Mouse (Mus musculus) Patski (cell line): ENCODE results near the gene Pard3. TPM values are rescaled to one million over a fixed set of nuclear protein-coding genes. Genes with fewer than 3 reads are reported as not detected.

Source experiments
- ATAC-seq: fragments of 100-300 bp; one replicate; pipeline ENCODE4 v1.8.0; 2021
- CTCF ChIA-PET: fragments of 350-600 bp; sonication (Branson Sonifier 250); formaldehyde crosslinking; loops from one replicate; lab custom pipeline; 2022; ENCODE audit warnings: inconsistent platforms; lab: Charles Lee
- POLR2A ChIA-PET: fragments of 350-600 bp; sonication (Branson Sonifier 250); formaldehyde crosslinking; loops from one replicate; lab custom pipeline; 2022; ENCODE audit warnings: antibody characterized with exemption, inconsistent platforms; lab: Charles Lee
- DNase-seq: peaks from one replicate; pipeline ENCODE4 v3.0.0-alpha.2; 2011; ENCODE audit warnings: low read depth, low spot score
- H3K27me3 ChIP-seq: fragments of 371-371 bp; one replicate; pipeline ENCODE4 v1.5.1; 2021
- CTCF ChIP-seq: fragments of 100-300 bp; IDR thresholded peaks from one replicate; pipeline ENCODE4 v1.5.1; 2021
- in situ Hi-C: fragments of 300-500 bp; cut with MboI; formaldehyde crosslinking; loops from 3 replicates; pipeline ENCODE4 v1.11.1; 2018; ENCODE audit warnings: low pct_unique_long_range_greater_than_20kb, mixed read lengths
- polyA plus RNA-seq: library from polyadenylated mRNA; unstranded; gene quantifications from one replicate; pipeline ENCODE4 v1.2.3, GENCODE M21; 2021

Gene Pard3
- polyA plus RNA-seq: 36.8 TPM

DNA sequence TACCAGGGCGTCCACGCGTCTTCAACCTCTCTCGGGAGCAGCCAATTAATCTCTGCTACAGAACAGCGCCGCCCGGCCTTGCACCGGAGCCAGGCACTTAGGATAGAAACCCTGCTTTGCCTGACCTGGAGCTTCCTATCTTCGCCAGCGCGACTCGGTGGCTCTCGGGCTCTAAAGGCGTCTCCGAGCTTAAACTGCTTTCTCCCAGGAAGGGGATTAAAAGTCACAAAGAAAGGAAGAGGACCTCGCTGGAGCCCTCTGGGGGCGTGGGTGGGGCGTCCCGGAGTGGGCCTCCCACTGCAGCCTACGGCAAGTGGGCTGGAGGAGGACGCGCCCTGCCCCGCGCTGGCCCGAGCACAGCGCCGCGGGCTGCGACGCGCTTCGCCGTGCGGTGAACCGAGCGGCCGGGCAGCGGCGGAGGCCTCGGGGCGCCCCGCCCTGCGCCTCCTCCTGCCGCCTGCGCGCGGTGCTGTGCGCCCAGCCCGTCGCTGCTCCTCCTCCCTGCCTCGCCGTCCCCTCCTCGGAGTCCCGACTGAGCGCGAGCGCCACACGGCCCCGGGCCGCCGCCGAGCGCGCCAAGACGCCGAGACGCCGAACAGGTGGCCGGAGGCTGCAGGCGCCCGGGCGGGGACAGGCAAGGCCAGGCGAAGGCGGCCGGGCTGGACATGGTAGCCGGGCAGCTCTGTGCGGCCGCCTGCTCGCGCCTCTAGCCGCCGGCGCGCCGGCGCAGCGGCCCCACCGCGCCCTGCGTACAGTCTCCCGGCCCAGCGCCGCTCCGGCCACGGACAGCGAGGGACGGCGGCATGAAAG is at the start of gene Pard3:
Pard3 (plus strand) TSS at position 343 of the 810 bp plus-strand sequence.
- ATAC-seq (peak; percentile 93), DNase-seq (no peak)
- no peaks in the 10 kb centered on the region for H3K27me3 ChIP-seq
- peak; percentile 85 for TF ChIP-seq CTCF
- POLR2A ChIA-PET: interaction anchor here (0.8 to 1.5 kb wide), 6 partner anchors 54 to 79 kb away, joined by 3 to 6 read pairs (median 3); no protein-coding TSS in a partner anchor
- CTCF ChIA-PET: interaction anchor here (0.6 to 1.8 kb wide), 9 partner anchors 24 to 142 kb away, joined by 3 to 8 read pairs (median 4); no protein-coding TSS in a partner anchor
- in situ Hi-C loops: loop anchor here (5.0 kb wide), 2 partner anchors 76 to 79 kb away; no protein-coding TSS in a partner anchor

DNA sequence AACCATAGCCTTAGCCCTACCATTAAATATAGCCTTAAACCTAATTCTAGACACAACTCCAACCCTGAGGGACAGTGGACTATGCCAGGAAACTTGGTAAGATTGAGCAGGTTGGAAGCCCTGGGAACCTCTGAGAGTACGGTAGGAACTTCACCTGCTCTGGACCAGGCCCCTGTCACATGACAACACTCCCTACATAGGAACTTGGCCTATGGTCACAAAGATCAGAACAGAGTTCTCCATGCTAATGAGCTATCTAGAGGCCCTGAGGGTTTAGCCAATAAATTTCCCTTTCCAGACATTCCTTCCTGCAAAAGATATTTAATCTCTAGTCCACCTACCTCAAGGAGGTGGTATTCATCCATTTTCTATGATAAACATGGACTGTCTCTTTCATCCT is 41.9 kb upstream of the Pard3 start:
- DNase-seq (no peak), ATAC-seq (no peak)
- H3K27me3 ChIP-seq: peaks cover 10% of the 10 kb centered on the region
- TF ChIP-seq CTCF: no peak
- in situ Hi-C loops: no loop called here
- ChIA-PET CTCF (interaction anchor here (1.1 to 1.8 kb wide), 2 partner anchors 33 to 44 kb away, joined by 3 to 4 read pairs; no protein-coding TSS in a partner anchor), POLR2A (interaction anchor here (0.5 kb wide), 1 partner anchor 170 kb away, joined by 5 read pairs; no protein-coding TSS in a partner anchor)

DNA sequence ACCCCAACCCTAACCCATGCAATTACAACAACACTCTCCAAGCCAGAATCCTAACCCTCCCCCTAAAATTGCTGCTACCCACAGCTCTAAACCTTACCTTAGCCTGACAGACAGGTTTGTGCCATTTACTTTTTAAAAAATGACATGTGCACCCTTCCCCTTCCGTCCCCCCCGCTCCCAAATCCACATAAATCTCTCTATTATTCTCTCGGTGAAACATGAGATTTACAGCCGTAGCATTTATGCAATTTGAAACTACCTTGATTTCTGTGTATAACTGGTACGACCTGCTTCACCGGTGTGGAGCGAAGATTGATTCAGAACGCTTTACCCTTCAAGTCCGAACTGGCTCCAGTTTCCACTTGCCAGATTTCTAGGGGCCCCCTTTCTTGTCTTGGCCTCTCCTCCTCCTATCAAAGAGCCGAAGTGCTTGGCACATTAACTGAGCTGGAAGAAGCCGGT is 38.4 kb upstream of the Pard3 start:
- peaks cover under 1% of the 10 kb centered on the region for H3K27me3 ChIP-seq
- no peak for DNase-seq
- POLR2A ChIA-PET: no interaction called here
- in situ Hi-C loops: no loop called here
- no peak for TF ChIP-seq CTCF
- no peak for ATAC-seq
- CTCF ChIA-PET: no interaction called here

DNA sequence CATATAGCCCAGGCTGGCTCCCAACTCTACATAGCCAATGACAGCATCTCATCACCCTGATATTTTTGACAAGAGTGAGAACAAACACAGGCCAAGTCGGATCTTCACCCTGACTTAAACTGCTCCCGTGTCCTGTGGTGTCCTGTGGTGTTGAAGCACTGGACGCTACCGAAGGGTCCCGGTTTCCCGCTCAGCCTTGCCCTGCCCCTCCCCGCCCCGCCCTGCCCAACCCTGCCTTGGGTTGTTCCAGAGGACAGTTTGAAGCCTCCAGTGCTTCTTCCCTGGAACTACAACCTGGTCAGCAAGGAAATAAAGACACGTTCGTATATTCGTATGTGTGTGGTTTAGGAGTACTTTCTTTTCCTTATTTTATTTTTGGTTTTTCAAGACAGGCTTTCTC is 37.9 kb upstream of the Pard3 start:
- in situ Hi-C loops: no loop called here
- no peak for DNase-seq
- no peaks in the 10 kb centered on the region for H3K27me3 ChIP-seq
- no peak for ATAC-seq
- CTCF ChIA-PET: no interaction called here
- POLR2A ChIA-PET: no interaction called here
- no peak for TF ChIP-seq CTCF

DNA sequence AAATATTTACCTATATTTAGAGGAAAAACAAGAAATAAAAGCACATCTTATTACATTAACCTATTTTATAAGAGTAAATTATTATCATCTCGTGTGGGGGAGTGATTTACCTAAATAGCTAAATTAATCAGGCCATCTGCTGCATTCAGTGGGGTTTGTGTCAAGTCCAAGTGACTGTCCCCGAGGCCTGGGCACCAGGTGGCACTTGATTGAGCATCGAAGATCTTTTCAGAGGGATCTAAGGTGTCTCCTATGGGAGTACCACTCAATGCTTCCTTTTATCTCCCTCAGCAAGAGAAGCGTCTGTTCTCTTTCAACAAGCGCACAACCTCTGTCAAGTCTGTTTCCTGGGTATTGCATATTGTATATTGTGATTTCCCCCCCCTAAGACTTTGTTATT is 32.2 kb upstream of the Pard3 start:
- ChIA-PET POLR2A (no interaction called here), CTCF (no interaction called here)
- DNase-seq: no peak
- no peak for TF ChIP-seq CTCF
- ATAC-seq: no peak
- in situ Hi-C loops: no loop called here
- H3K27me3 ChIP-seq: peaks cover 6% of the 10 kb centered on the region

DNA sequence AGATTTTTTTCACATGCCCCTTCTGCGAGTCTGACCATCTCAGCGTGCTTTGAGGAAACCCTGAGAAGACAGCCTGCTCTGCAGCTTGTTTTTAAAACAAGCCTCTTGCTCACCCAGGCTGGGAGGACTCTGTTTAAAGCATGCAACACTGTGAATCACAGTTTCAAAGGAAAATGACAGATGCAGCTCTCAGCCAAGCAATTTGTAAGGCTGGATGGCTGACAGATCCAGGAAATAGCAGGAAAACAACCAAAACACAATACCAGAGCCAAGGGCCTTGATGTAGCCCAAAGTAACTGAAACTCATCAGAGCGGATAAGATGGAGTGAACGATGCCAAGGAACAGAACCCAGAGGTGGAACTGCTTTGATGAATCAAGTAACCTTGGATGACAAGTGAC is 24.8 kb upstream of the Pard3 start:
- in situ Hi-C loops: no loop called here
- ATAC-seq (no peak), DNase-seq (no peak)
- ChIA-PET POLR2A (interaction anchor here (0.5 to 0.6 kb wide), 2 partner anchors 100 to 775 kb away, joined by 3 read pairs; no protein-coding TSS in a partner anchor), CTCF (no interaction called here)
- H3K27me3 ChIP-seq: peaks cover 13% of the 10 kb centered on the region
- no peak for TF ChIP-seq CTCF

DNA sequence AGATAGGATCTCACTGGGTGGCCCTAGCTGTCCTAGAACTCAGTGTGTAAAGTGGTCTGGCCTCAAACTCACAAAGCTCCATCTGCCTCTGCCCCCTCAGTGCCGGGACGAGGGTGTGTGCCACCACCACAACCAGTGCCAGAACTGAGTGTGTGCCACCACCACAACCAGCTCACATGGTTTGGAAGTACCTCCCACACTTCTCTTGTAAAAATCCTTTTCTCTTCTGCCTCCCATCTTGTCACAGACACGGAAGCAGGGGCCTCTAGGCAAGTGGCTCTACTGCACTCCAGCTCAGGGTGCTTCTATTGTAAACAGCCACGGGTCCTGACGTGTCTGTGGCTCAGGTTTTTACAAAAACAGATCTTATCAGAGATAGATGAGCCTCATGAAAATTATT is 13.7 kb upstream of the Pard3 start:
- peaks cover 20% of the 10 kb centered on the region for H3K27me3 ChIP-seq
- in situ Hi-C loops: loop anchor here (5.0 kb wide), 1 partner anchor 38 kb away; no protein-coding TSS in a partner anchor
- ATAC-seq: no peak
- ChIA-PET CTCF (interaction anchor here (1.6 to 1.7 kb wide), 2 partner anchors 17 to 89 kb away, joined by 3 to 4 read pairs; no protein-coding TSS in a partner anchor), POLR2A (no interaction called here)
- no peak for DNase-seq
- no peak for TF ChIP-seq CTCF

DNA sequence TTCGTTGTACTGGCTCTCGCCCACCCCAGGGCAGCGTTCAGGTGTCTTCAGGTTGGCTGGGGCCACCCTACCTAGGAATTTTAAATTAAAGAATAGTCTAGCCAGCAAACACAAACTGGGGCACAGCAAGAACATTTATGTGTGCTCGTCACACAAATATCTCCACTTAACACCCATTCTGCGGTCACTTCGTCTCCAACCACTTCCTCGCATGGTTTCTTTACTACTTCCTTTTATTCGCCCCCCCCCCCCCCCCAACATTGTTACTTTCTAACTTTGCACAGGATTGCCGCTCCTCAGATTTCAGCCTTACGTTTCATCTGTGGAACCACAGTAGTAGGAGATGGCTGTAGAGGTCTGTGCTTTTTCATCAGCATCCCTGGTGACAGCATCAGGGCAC is 11.6 kb upstream of the Pard3 start:
- in situ Hi-C loops: loop anchor here (5.0 kb wide), 1 partner anchor 40 kb away; no protein-coding TSS in a partner anchor
- ChIA-PET CTCF (no interaction called here), POLR2A (no interaction called here)

DNA sequence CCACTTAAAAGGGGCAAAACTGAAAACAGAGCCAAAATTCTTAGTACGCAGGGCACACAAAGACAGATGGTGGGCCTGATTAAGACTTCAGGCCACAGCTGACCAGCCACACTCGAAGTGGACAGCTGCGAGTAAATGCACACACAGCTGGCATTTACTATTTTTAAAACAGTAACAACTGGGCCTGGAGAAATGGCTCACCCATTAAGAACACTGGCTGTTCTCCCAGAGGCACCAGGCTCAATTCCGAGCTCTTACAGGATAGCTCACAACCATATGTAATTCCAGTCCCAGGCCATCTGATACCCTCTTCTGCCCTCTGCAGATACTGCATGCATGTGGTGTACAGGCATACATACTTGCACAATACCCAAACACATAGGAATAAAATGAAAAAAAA is 8.6 kb upstream of the Pard3 start:
- peaks cover 13% of the 10 kb centered on the region for H3K27me3 ChIP-seq
- DNase-seq (no peak), ATAC-seq (no peak)
- ChIA-PET CTCF (no interaction called here), POLR2A (no interaction called here)
- in situ Hi-C loops: no loop called here
- no peak for TF ChIP-seq CTCF

More for the DNA sequence above, 11.6 kb upstream of the Pard3 start:
- H3K27me3 ChIP-seq: peaks cover 25% of the 10 kb centered on the region
- DNase-seq (no peak), ATAC-seq (no peak)
- TF ChIP-seq CTCF: no peak

DNA sequence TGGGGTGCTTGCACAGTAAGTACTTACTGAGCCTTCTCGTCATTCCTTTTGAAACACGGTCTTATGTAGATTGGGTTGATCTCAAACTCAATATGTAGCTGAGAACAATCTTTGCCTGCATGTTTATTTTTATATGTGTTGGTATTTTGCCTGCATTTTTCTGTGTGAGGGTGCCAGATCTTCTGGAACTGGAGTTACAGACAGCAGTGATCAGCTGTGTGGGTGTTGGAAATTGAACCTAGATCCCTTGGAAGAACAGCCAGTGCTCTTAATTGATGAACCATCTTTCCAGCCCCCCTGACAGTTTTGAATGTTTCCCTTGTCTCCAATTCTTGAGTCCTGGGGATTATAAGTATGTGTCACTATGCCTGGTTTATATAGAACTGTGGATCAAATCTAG is 4.9 kb upstream of the Pard3 start:
- no peak for DNase-seq
- no peak for ATAC-seq
- peaks cover 6% of the 10 kb centered on the region for H3K27me3 ChIP-seq
- POLR2A ChIA-PET: no interaction called here
- TF ChIP-seq CTCF: no peak
- CTCF ChIA-PET: no interaction called here
- in situ Hi-C loops: no loop called here

DNA sequence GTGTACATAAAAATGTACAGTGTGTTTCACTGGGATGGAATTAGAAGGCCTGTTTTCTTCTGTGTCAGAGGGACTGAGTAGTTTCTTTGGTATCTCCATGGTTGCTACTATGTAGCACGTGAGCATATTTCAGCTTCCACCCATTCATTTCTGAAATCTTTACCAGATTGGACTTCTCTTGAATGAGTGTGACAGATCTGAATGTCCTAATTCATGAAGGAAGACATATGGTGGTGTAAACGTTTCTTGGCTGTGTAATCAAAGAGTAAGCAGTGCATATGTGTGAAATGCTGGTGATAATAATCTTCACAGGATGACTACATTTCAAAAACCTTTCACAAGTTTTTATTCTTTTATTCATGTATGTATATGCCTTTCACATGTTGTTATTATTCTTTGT is 3.9 kb upstream of the Pard3 start:
- POLR2A ChIA-PET: no interaction called here
- in situ Hi-C loops: loop anchor here (5.0 kb wide), 2 partner anchors 73 to 82 kb away; no protein-coding TSS in a partner anchor
- CTCF ChIA-PET: interaction anchor here (1.0 kb wide), 1 partner anchor 15 kb away, joined by 3 read pairs; no protein-coding TSS in a partner anchor
- DNase-seq (no peak), ATAC-seq (no peak)
- TF ChIP-seq CTCF: no peak
- H3K27me3 ChIP-seq: peaks cover 5% of the 10 kb centered on the region
